Mouse (Mus musculus) left cerebral cortex, adult 6 months (tissue): ENCODE results near the gene Aspdh. TPM values are rescaled to one million over a fixed set of nuclear protein-coding genes. Genes with fewer than 3 reads are reported as not detected.

ENCODE experiments used
- long read RNA-seq, 2 experiments: library from polyadenylated mRNA; unstranded; transcript quantifications; one replicate each; pipeline ENCODE4 v2.0.0; 2019 to 2020
- polyA plus RNA-seq: library from polyadenylated mRNA; unstranded; fragments of <200 nt; fragmentation: Nextera tagmentation; gene quantifications from 2 replicates; pipeline ENCODE4 v1.2.3, GENCODE M21; 2021

Aspdh gene
- 0.58 and 0.73 TPM in 2 replicates for polyA plus RNA-seq
- long read RNA-seq, experiment 1, partial matches to known transcripts = 0 of 1 reads
- long read RNA-seq, experiment 1, other reads (novel, unspliced or antisense) = 0 of 1 reads
- long read RNA-seq, experiment 2, partial matches to known transcripts = 1 of 2 reads
- long read RNA-seq, experiment 2, other reads (novel, unspliced or antisense) = 1 of 2 reads

DNA sequence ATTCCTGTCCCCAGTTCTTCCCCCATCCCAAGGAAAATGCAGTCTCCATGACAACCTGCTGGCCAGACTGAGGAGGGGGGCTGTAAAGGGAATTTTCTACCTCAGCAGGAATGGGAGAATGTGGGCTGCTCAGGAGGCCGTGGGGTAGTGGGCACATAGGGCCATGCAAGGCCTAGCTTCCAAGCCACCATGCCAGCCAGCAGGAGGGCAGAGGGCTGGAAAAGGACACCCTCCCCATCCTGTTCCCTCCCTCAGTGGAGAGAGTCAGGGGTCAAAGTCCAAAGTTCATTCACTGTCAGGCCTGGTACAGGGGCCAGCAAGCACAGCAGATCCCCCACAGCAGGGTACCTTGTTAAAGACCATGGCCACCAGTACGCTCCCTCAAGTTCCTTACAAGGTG lies at the start of gene Aspdh:
Gene Aspdh (plus strand): TSS at position 281 of the 400 bp plus-strand sequence.

DNA sequence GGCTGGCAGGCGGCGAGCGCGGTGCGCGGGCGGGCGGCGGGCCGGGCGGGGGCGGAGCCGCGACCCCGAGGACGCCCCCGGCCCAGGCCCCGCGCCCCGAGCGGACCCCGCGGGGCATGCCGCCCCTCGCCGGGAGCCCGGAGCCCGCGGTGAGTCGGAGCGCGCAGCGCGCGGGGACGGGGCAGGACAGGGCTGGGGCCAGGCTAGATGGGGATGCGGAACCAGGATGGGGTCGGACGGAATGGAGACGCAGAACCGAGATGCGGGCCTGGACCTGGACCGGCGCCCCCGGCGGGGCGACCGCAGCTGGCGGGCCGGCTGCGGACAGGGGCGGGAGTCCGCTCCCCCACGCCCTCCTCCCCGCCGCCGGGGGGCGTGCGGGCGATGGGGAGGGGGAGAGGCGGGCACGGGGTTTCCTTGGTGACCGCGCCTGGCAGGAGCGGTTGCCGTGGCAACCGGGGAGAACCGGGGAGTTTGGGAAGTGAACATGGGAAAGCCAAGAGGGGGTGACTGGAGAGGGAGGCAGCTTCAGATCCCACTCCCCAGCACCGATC lies 36.1 kb upstream of the Aspdh start, which contains the start of gene Lrrc4b:
Gene Lrrc4b (plus strand): TSS at position 51 of the 554 bp plus-strand sequence.

DNA sequence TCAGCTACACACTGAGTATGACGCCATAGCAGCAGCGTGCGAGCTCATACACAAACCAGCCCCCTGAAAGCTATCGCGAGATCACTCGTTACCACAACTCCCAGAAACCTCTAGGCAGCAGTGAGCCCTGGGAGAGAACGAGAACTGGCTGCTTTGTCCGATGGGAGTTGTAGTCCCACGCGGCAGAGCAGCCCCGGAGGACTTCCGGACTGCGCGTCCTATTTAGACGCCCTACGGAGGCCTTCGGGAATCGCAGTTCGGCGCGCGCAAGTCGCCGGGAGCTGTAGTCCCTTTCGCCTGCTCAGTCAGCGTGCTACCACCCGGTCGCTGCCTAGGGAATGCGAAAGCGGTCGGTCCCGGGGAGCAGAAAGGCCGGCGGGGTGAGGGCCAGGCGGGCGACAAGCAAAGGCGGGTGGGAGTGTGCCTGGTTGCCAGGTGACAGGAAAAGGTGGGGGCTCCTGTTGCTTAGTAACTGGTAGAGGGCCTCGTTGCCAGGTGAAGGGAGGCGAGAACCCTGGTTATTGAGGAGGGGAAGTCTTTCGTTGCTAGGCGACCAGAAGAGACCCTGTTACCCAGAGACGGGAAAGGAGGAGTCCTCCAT lies 2.7 kb downstream of the Aspdh start, which contains the start of gene Josd2:
Gene Josd2 (plus strand): TSS at position 170 of the 601 bp plus-strand sequence.

DNA sequence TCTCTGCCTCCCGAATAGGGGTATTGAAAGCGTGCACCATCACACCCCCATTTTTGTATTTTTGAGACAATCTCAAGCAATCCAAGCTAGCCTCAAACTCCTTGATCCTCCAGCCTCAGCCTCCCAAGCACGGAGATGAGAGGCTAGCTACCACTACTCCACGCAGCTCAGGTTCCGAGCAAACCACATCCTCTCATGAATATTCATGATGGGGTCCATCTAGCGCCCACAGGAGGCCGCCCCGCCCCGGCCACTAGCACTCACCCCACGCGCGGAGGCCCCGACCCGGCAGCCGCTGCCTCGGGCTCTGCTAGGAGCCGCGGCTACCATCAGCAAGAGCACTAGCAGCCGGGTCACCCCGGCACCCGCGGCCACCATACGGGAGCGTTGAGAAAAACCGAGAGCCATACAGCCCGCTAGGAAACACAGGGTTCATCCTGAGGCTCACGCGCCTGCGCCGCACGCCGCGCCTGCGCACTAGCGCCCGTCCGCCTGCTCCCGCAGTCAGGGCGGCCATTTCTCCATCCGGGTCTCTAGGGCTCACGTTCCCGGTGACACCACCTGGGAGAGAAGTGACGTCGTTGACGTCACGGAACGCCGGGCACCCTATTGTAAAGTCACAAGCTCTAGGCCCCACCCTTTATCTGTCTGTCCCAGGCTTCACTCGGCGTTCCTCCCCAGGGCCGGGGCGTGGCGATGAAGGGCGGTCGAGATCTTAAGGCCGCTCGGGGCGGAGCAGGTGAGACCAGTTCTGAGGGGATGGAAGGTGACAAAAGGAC lies 31.0 kb downstream of the Aspdh start, which contains the start of the genes Emc10 and Fam71e1:
Gene Emc10 (minus strand): TSS at position 538 of the 779 bp plus-strand sequence.
Gene Fam71e1 (plus strand): TSS at position 590 of the 779 bp plus-strand sequence.

Other genes starting within 250 kb of the Aspdh start
- not detected in 2 replicates for gene Klk1b5, start 249.4 kb upstream of the Aspdh start, polyA plus RNA-seq
- gene Klk1, start 240.0 kb upstream of the Aspdh start, polyA plus RNA-seq = not detected in 2 replicates
- not detected in 2 replicates for gene Gm36864, start 229.2 kb upstream of the Aspdh start, polyA plus RNA-seq
- 2.1 TPM in 2 replicates for gene 1700028J19Rik, start 218.7 kb upstream of the Aspdh start, polyA plus RNA-seq
- gene 2410002F23Rik, start 218.7 kb upstream of the Aspdh start, polyA plus RNA-seq = 86.1 and 106 TPM in 2 replicates
- gene Acp4, start 208.0 kb upstream of the Aspdh start, polyA plus RNA-seq = not detected in 2 replicates
- gene Gm15517, start 203.9 kb upstream of the Aspdh start, polyA plus RNA-seq = not detected in 2 replicates
- gene Clec11a, start 158.5 kb upstream of the Aspdh start, polyA plus RNA-seq = 3.2 and 3.9 TPM in 2 replicates
- 86.1 and 191 TPM in 2 replicates for gene Shank1, start 155.1 kb upstream of the Aspdh start, polyA plus RNA-seq
- 35.1 and 37.3 TPM in 2 replicates for gene Syt3, start 81.3 kb upstream of the Aspdh start, polyA plus RNA-seq
- gene 1700008O03Rik, start 79.6 kb upstream of the Aspdh start, polyA plus RNA-seq = 1.7 TPM in 2 replicates
- 6.2 and 11.6 TPM in 2 replicates for gene Lrrc4b, start 36.4 kb upstream of the Aspdh start, polyA plus RNA-seq
- 104 and 106 TPM in 2 replicates for gene Josd2, start 2.6 kb downstream of the Aspdh start, polyA plus RNA-seq
- gene Emc10, start 31.1 kb downstream of the Aspdh start, polyA plus RNA-seq = 176 and 362 TPM in 2 replicates
- gene Fam71e1, start 31.2 kb downstream of the Aspdh start, polyA plus RNA-seq = 6.3 and 9.3 TPM in 2 replicates
- gene Mybpc2, start 59.3 kb downstream of the Aspdh start, polyA plus RNA-seq = 0.15 and 0.18 TPM in 2 replicates
- 0.05 TPM in 1 of 2 replicates, not detected in the other for gene Spib, start 66.7 kb downstream of the Aspdh start, polyA plus RNA-seq
- gene Pold1, start 83.5 kb downstream of the Aspdh start, polyA plus RNA-seq = 5.5 and 5.9 TPM in 2 replicates
- gene Nr1h2, start 88.6 kb downstream of the Aspdh start, polyA plus RNA-seq = 42.0 and 67.6 TPM in 2 replicates
- 0.23 and 0.34 TPM in 2 replicates for gene Napsa, start 107.0 kb downstream of the Aspdh start, polyA plus RNA-seq
- 2.6 and 34.9 TPM in 2 replicates for gene Kcnc3, start 125.3 kb downstream of the Aspdh start, polyA plus RNA-seq
- 20.8 and 23.6 TPM in 2 replicates for gene Myh14, start 205.5 kb downstream of the Aspdh start, polyA plus RNA-seq
- not detected in 2 replicates for gene Izumo2, start 243.4 kb downstream of the Aspdh start, polyA plus RNA-seq